Mouse (Mus musculus): ENCODE results near the gene Akap6. TPM values are rescaled to one million over a fixed set of nuclear protein-coding genes. Genes with fewer than 3 reads are reported as not detected.

Gene Akap6
- total RNA-seq, 2 experiments from 2014 or later, result 120 to 125 TPM

DNA sequence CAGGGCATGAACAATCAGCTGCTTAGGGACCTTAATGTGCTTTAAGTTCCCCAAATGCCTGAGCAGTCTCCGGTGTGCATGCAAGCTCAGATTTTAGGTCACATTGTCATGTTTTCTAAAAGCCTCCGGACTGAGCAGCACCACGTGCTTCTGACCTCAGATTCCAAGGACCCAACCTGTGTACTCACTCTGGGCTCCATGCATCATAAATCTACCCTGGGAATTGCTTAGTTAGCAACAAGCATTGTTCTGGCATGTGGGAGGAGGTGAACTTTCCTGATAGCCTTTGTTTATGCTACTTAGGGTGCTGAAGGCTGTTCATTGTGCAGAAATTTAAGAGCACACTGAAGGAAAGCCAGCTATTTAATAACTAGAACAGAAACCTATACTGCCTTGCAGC, 313.2 kb downstream of the Akap6 start:
- no peak for DNase-seq
- intact Hi-C loops (cut with DNase I), result no loop called here

DNA sequence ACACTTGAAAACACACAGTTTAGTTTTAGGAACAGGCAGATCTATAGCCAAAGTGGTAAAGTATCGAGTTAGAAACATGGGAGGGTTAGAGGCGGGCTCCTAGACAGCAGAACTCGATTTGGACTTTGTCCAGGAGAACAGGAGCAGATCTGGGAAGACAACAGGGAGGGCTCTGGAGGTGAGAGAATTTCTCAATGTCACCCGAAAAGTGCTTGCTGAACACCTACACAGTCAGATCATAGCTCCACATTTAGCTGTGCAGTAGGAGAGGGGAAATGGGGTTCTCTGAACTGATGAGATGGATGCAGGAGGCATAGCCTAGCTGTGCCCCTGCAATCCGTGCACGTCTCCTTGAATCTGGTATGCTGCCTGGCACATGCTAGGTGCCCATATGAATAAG, 315.4 kb downstream of the Akap6 start:
- intact Hi-C loops (cut with DNase I), result no loop called here
- no peak for DNase-seq

DNA sequence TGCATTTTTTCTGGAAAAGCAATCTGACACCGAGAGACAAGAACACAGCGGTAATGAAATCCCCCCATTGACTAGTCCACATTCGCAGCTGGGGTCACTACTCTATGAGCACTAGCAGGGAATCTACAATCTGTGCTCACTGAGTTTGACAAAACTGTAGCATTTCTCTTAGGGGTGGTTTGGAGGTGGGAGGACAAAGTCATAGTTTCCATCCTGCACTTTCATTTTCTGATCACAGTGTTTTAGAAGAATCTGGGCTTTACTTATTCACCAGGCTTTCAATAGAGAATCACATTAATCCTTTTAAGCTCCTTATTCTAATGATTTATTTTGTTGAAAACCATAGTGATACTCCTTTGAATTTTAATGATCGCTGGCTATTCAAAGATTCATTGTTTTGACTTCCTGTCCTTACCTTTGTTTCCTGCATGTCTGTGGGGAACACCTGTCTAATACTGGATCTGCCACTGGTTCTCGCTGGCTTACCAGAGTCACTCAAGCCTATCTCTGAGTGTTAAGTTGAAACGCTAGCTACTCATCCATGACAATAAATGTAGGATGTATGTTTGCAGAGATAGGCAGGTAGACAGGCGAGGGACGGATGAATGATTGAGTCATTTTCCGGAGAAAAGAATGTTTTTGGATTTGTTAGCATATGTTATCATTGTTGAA, 325.5 kb downstream of the Akap6 start:
- no peak for DNase-seq
- intact Hi-C loops (cut with DNase I), result no loop called here

DNA sequence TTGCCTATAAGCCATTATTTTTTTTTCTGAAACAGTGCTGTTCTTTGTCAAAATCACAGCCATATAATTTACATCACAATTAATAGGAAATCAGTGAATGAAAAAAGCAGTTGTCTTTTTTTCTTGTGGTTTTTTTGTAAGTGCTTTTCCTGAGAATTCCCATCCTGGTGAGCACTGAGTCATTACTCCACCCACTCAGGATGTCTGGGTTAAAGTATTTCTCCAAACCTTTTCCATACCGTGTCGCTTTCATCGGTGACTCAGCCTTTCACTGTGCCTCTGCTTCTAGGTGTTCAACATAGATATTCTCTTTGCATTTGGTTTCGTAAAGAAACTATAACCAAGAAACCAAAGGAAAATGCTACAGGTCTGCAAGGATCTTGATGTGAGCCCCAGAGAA, 328.1 kb downstream of the Akap6 start:
- no peak for DNase-seq
- intact Hi-C loops (cut with DNase I), result no loop called here

DNA sequence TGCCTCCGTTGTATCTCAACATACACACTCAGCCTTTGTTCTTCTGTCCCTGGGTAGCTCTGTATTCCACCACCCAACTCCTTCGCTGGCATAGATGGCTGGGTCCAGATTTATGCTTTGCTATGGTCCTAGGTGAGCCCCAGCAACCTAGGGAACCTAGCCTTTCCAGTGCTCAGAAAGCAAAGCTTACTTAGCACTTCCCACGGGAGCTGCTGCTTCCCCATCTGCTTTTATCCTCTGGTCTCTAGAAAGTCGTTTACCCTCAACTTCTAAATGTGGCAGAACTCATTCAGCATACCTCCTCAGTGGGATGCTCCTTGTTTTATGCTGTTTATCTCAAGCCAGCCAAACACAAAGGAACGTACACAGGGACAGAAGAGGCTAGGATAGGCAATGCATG, 329.7 kb downstream of the Akap6 start:
- DNase-seq, result no peak
- intact Hi-C loops (cut with DNase I), result no loop called here

DNA sequence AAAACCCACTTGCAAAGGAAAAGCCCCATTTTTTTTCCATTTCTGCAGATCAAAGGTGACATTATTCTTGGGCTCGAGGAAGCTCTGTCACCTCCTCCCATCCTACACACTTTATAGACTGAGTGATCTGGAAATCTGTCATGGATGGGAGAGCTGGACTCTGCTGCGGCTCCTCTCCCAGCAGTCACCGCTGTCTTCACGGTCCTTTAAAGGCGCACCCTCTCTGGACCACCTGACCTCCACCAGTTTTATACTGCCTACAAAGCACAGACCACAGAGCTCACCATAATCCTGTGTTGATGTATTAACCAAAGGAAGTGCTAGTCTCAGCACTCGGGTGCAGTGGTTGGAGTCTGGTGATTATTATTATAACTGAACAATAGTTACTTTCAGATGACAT, 330.7 kb downstream of the Akap6 start:
- intact Hi-C loops (cut with DNase I), result no loop called here
- DNase-seq, result no peak

DNA sequence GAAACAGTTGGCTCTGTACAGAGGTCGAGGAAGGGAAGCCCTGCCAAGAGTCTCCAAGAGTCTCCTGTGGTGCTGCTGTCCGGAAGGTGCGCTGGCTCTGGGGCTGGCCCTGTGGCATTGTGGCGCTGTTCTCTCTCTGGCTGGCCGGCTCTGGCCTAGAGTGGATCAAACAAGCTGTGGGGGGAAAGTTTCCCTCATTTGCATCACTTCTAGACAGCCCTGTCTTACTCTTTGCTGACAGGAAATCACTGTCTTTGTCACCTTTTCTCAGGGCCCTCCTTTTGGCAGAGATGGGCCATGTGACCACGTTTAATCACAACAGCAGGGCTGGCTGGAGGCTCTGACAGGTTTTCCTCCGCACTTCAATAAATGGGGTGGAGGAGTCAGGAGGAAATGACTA, 333.6 kb downstream of the Akap6 start:
- DNase-seq, result peak; percentile 62
- intact Hi-C loops (cut with DNase I), result no loop called here

DNA sequence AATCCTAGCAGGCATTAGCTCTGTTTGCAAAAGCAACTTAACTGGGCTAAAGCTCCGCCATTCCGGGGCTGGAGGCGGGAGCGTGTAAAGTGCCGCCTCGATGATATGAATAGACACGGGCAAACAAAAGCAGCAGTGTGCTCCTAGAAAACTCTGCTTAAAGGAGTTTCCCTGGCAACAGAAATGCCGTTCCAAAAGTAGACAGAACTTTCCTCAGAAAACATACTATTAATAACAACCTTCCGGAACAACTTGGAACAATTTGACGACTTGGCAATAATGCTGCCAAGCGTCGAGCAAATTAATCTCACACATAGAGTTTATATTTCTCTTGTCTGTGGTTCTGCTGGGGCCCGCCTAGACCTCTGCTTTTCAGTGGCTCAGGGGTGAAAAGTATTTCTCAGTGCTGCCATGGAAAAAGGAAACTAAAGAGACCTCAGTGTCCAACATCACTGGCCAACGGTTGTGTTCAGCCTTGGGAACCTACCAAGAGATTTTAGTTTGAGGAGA, 334.3 kb downstream of the Akap6 start:
- peak; percentile 38 for DNase-seq
- intact Hi-C loops (cut with DNase I), result no loop called here

DNA sequence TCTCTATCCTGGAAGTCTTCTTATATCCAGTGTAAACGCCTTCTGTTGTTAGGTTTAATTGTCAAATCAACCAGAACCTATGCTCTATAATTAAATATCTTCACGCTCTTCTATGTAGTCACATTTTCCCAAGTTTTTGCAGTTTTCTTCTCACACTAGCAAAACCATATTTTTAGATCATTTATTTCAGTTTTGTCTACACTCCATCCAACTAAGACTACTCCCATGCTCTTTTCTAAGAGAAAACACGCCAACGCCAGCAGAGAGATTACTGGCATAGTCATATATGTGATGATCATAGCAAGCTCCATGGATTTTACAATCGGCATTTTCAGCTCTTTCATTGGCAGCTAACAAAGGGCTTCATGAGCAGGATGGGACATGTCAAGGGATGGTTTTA, 341.5 kb downstream of the Akap6 start:
- no peak for DNase-seq

DNA sequence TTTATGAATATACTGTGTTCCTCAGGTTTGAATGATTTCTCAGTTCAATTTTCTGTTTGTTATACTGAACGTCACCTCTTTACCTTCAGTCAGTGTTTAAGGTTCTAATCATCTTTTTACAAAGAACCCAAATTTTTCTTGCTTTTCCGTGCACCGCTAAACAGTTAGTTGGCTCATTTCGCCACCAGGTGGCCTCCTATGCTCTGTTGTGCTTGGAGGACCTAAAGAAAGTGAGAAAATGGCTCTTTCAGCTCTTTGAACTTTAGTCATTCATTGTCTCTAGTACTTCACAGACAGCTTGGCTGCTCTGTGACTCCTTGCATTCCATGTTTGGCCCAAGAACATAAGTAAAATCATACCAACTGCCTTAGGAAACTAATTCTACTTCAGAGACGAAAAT, 343.6 kb downstream of the Akap6 start:
- intact Hi-C loops (cut with DNase I), result loop anchor here (10.0 kb wide), 2 partner anchors 182 to 1002 kb away; no protein-coding TSS in a partner anchor
- DNase-seq, result peak; percentile 62

More for the DNA sequence above, 341.5 kb downstream of the Akap6 start:
- intact Hi-C loops (cut with DNase I), result loop anchor here (10.0 kb wide), 2 partner anchors 184 to 1004 kb away; no protein-coding TSS in a partner anchor

DNA sequence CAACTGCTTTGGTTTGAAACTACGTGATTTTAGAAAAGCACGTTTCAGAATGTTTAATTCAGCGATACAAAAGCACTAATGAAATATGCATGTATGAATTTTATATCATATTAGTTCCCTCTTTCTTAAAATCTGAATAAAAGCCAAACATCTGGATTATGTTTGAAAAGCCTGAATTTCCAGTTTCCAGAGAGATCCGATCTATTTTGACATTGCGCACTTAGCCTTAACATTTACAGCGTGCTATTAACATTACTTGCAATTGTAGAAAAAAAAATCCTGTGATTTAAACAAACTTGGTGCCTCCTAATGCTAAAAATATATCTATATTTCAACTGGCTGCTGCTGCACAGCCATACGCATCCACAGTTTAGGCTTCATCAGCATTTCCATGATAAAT, 358.4 kb downstream of the Akap6 start:
- DNase-seq, result no peak
- intact Hi-C loops (cut with DNase I), result no loop called here

DNA sequence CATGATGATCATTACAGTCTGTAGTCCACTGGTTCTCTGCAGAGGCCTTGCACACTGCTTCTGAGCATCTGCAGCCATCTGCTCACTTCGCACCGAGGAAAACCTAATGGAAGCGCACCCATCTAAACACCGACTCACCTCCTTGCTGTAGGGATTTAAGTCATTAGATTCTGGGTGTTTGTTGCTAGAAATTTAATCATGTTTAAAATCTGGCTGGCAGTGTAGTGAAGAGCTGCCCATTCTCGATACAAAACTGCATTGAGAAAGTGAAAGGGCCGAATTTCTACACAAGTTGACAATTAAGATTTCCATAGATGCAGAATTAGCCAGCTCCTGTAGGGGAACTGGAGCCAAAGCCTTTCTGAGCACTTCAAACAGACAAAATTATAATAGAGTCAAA, 361.7 kb downstream of the Akap6 start:
- no peak for DNase-seq
- intact Hi-C loops (cut with DNase I), result loop anchor here (5.0 kb wide), 1 partner anchor 186 kb away; the partner anchor contains the start of gene Npas3

DNA sequence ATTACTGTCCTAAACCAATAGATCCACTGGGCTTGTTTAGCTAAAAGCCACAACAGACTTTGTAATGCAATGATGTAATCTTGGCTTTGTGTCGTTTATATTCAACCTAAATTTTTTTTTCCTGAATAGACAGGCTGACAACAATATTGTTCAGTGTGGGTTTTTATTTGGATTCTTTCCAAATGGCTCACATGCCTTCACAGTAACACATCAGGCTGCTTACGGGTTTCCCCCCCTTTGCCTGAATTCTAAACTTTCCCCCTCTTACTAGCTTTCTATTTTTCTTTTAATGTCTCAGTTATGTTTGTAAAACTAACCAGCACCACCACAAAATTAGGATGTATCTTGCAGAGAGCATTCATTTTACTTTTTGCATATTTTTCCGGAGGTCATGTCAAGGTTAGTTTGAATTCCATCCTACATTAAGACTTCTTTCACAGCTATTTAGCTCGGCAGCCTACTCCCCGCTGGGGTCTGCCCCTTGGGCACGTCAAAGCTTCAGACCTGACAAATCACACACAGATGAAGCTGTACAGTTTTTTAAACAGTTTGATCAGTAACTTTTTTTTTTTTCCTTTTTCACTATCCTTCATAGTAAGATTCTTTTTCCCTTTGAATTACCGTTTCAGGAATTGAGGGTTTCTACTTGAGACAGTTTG, 362.4 kb downstream of the Akap6 start:
- peak; percentile 21 for DNase-seq
- intact Hi-C loops (cut with DNase I), result loop anchor here (5.0 kb wide), 1 partner anchor 186 kb away; the partner anchor contains the start of gene Npas3

DNA sequence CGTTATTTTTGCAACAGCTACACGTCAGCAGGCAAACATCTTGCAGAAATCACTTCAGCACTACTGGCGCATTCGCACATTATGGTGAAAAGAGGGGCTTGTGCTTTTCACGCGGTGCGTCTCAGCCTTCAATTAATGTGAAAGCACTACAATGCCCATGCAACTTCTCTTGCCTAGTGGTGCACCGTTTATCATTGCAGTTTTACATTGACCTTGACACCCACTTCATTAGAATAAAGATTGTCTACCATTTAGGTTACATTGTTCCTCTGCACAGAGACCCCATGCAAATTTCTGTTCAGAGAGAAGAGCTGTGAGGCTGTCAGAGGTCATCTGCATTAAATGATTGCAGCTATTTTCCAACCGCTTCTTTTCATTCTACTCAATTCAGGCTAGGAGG, 363.8 kb downstream of the Akap6 start:
- DNase-seq, result no peak
- intact Hi-C loops (cut with DNase I), result loop anchor here (5.0 kb wide), 1 partner anchor 184 kb away; the partner anchor contains the start of gene Npas3

DNA sequence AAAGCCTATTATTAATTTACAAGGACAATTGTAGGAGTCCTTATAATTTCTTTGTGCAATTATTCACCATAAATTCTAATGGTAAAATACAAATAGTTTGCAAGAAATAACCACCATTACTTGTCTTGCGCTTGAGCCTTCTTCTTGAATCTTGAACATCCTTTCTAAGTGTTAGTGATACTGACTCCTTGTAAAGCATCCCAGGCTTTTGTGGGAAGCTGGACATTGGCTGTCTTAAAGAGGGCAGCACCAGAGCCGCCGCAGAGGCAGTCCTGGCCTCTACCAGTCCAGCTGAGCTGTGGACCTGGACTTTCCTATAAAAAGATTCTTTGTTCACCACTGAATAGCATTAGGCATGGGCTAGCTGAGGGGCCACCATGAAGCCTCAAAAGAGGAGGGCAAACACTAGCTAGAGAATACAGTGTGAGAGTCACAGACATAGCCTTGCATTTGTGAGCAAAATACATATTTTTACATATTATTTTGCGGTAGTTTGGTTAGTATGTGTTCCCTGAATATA, 365.1 kb downstream of the Akap6 start:
- intact Hi-C loops (cut with DNase I), result loop anchor here (5.0 kb wide), 1 partner anchor 183 kb away; the partner anchor contains the start of gene Npas3
- peak; percentile 20 for DNase-seq

DNA sequence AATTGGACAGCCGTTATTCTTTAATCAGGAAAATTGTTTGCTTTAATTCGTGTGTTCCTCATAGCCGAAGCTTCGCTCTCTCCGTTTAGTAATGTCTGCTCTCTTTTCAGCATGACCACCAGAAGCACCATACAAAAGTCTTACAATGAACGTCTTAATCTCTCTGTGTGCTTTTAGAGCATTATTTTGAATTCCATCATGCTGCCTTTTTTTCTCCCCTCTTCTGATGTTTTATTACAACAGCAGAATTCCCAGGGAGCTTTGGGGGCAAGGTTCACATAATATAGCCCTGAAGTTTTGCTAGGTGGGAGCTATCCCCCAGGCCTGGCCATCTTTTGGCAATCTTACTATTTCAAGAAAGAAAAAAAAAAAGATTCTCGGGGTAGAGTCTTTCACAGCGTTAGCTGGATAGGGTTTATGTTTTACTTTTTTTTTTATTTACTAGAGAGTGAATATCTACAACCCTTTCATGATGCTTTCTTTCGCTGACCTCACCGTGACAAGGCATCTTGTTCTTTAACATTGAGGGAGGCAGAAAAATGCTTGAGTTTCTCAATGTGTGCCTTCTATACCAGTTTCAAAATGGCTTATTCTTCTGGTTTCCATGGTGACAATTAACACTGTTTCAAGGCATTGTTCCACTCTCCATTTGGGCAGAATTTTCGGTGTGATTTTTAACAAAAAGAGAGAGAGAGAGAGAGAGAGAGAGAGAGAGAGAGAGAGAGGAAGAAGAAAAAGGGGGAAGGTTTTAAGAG, 366.0 kb downstream of the Akap6 start:
- intact Hi-C loops (cut with DNase I), result no loop called here
- DNase-seq, result no peak

DNA sequence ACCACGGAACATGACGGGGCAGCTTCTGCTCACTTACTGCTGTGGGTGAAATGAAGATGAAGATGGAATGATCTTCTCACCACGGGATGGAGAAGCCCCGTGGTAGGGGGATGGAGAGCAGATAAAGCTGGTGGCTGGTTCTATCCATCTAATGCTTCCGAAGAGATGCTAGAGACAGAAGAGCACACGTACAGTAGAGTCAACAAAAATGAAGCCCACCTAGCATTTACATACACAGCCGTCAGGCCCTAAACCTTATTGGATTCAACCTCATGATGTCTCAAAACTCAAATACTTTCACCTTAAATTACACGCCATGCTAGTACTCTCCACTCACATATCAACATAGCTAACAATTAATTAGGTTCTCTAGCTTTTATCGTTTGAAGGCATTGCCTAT, 367.1 kb downstream of the Akap6 start:
- intact Hi-C loops (cut with DNase I), result no loop called here
- DNase-seq, result no peak

DNA sequence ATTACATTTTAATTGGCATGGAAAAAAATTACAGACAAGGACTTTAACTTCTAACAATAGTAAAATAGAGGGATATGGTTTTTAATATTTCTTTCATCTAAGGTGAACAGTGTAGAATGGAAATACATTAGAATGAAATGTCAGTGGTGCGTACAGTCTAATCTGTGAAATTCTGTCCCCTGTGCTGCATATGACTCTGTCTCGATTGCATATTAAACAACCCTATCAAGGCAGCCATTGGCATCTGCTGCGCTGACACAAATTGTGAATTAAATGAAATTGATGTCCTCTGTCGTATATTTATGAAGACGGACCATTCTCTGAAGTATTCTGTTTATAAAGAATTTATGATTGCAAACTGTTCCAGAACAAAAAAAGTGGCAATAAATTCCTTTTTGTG, 371.7 kb downstream of the Akap6 start:
- intact Hi-C loops (cut with DNase I), result no loop called here
- no peak for DNase-seq

DNA sequence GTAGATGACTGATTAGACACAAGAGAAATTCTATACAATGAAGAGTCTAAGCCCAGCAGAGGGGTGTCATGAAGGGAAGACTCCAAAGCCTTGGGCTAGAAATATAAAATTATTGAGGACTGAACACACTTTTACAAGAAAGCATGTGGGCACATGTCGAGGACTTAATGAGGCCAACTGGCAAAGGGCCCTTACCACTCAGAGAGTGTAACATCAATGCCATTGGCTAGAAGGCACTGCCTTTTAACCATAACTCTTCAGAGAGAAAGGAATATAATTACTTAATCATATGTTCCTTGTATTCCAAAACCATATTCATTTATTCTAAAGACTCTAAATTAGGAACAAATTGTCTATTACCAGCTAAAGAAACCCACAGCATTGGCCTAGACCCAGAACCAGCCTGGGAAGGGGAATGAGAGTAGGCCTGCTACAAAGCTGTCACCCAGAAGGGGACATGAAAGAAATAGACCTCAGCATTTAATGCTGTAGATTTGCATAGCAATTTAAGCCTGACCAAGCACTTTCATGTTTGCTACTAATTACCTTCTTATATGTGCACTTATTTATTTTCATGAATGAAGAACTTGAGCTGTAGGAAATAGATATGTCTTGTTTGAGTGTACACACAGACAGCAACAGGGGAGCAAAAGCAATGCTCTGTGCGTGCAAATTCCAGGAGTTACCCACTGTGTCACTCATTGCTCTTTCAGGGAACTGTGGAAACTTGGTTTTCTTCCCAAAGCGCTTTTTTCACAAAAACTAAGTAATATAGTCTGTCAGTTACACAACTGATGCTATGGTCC, 377.6 kb downstream of the Akap6 start:
- DNase-seq, result no peak
- intact Hi-C loops (cut with DNase I), result no loop called here

DNA sequence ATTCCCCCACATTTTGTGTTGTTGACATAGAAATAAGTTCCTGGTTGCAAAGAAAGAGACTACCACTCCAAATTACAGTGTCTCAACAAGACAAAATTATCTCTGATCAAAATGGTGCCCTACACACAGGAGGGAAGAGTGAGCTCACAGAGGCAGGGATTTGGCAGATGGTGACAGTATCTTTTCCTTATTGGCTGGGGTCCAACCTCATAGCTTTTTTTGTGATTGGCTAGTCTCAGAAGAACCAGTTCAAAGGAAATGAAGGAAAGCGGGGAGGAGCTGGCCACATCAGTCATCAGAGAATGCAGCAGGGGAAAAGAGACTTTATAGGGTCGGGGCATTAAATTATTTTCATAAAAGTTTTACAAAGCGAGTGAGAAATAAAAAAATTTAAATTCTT, 386.6 kb downstream of the Akap6 start:
- intact Hi-C loops (cut with DNase I), result no loop called here
- DNase-seq, result no peak

Data from left cerebral cortex, postnatal 4 days (tissue).